Mouse (Mus musculus): Measurements from ENCODE around the gene Col2a1.

The Col2a1 gene

DNA sequence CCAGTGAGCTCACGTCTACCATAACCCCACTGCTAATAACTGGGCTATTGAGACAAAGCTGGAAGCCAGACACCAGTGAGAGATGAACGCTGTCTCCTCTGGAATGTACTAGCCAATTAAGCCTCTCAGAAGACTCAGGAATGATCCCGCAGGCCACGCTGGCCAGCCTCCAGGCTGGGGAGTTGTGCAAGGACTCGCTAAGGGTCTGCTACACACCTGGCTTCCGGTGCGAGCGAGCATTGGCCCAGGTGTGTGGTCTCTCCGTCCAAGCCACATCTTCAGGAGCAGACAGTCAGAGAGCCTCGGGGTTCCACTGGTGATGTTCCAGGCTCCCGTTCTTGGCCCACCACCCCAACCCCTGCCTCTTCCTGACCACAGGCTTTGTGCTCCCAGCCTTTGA, 48.1 kb downstream of the Col2a1 start:
- DNase-seq, result no peak

DNA sequence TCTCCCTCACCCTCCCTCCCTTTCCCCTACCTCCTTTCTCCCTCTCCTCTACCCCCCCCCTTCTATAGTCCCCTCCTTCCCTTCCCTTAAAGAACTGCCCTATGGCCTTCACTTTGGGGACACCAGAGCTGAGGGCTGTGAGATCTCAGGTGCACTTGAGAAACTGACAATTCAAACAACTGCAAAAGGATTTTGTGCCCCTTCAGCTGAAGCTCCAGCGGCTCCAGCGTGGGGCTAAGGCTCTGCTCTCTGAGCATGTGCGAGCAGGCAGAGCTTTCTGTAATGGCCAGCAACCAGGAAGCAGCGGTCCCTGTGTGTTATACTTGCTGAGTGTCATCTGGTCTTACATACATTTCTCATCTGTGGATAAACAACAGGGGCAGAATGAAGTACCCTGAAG, 48.8 kb downstream of the Col2a1 start:
- DNase-seq, result no peak

DNA sequence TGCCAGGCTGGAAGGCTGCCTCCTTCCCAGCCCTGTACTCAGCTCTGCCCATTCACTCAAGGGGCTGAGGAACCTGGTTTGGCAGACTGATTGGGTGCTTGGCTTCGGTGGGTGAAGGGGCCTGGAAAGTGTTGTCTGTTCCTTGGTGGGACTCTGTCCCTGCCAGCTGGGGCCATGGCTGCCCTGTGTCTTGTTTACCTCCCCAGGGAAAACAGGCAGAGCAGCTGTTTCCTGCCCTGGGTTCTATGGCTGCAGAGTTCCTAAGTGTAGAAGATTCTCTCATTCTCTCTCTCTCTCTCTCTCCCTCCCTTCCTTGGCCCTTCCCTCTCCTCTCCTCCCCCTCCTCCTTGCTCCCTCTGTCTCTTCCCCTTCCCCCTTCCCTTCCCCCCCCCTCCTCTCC, 49.2 kb downstream of the Col2a1 start:
- DNase-seq, result no peak

DNA sequence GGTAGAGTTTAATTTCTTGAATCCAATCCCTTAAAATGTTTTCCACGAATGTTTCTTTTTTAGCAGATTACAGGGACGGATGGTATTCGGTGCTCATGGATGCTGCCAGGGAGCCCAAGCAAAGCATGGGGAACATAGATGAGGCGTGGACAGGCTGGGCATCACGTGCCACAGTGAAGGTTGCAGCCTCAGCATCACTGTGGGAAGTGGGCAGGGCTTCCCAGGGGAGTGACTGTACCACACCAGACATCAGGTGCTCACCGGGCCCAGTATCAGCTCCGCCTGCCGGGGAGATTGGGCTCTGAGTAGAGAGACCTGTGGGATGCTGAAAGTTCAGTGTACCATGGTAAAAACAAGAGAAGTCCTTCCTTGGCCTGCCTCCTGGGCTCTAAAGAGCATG, 49.8 kb downstream of the Col2a1 start:
- no peak for DNase-seq

DNA sequence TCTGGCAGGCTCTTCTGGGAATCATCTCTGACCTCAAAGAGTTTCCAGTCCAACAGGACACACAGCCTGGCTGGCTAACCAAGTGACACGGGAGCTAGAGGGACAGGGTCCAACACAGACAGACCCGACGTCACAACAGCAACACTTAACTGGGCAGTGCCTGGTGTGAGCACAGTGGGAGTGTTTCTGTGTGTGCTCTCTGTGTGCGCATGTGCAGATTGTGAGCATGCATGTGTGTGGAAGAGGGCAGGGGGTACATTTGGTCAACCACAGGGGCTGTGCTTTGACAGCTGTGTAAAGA, 51.7 kb downstream of the Col2a1 start:
- DNase-seq, result no peak

DNA sequence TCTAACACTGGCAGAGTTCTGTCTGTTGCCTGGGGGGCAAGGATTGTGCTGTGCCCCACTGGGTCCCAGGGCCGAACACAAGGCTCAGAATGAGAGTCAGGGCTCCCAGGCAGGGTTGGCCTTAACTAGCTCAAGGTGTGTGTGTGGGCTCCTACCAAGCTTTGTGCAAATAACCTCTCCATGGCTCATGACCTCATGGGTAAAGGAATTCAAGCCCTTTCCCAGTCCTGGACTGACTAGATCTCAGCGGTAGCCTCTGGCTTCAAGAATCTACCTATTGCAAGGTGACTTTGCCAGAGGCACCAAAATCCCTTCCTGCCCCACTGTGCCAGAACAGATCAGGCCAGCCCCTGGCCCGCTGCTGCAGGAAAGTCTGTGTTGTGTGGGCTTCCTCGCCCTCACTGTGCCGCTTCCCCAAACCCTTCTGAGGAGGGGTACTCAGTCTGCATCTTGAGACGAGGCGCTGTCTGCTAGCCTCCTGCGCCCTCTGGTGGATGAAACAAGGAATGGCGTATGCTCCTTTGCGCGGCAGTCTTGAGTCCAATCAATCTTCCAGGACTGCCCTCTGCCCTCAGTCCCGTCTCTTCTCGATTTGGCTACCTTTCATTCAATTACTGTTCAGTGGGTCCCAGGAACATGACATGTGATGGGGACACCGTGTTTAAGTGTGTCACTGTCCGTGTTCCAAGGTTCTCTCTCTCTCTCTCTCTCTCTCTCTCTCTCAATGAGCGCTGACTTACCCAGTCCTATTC, 52.2 kb downstream of the Col2a1 start:
- DNase-seq, result peak; percentile 55

DNA sequence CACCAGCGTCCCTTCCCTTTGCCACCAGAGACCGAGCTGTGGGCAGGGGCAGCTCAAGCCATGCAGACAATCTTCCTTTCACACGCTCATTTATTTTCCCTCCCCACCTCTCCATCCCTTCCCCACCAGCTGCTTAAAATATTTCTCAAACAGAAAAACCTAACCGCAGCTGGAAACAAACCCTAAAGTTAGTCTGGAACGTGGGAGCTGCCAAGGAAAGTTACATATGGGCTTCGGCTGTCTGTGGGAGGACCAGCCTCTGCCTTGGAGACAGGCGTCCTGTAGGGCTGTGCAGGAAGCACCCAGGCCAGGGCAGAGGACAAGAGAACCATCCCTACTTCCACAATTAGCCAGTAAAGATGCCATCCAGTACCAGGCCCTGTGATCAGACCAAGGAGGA, 54.3 kb downstream of the Col2a1 start:
- no peak for DNase-seq

DNA sequence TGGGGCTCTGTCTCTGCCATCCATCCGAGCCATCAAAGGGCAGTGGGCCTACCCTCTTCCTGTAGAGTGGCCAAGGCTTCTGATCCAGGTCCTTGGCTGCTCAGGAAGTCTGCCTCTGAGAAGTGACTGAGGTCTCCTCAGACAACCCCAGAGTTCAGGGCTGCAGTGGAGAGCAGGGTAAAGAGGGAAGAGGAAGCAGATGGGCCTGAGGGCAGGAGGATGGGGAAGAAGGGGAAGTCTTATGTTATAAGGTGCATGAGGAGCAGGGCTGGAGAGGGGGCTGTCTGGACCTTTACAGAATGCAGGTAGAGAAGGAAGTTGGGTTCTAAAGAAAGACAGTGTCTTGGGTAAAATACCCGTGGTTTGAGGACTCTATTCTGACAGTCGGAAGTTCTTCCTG, 54.8 kb downstream of the Col2a1 start:
- no peak for DNase-seq

DNA sequence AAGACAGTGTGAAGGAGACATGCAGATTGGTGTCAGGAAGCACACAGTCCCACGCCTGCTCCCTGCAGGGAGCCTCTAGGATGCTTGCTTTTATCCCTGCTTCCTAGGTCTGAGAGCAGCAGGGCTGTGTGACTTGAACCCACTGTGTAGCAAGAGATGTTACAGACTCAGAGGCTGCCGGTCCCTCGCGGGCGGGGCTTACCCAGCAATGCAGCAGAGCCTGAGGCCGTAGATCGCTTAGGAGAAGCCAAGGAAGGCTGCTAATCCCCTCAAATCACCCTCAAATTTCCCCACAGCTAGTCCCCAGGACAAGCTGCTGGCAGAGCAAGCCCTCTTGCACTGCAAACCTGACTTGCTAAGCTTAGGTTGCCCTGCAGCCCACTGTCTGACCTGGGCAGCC, 55.8 kb downstream of the Col2a1 start:
- DNase-seq, result no peak

DNA sequence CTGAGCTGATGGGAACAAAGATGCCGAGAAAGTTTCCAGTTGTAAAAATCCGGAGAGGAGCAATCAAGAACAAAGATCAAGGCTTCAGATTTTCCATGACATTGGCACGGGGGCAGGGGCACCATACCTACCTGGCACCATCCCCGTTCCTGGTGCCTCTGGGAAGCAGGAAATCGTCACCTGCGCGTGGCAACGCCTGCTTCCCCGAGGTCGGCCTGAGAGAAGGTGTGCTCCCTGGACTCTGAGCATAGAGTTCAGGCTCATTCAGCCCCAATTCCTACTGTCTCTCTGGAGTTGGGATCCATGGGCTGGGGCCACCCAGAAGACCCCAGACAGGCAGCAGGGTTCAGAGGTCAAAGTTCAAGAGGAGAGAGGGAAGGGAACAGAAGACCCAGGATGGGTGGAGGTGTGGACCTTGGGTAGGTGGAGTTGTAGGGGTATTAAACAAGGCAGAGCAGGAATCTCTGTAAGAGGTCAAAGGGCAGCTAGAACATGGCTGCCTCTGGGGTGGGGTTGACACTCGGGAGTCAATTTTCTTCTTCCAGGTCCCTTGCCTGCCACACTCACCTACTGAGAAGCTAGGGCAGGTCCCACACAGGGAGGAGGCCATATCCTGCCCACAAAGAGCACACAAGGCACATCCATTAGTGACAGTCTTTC, 58.7 kb downstream of the Col2a1 start:
- DNase-seq, result no peak

DNA sequence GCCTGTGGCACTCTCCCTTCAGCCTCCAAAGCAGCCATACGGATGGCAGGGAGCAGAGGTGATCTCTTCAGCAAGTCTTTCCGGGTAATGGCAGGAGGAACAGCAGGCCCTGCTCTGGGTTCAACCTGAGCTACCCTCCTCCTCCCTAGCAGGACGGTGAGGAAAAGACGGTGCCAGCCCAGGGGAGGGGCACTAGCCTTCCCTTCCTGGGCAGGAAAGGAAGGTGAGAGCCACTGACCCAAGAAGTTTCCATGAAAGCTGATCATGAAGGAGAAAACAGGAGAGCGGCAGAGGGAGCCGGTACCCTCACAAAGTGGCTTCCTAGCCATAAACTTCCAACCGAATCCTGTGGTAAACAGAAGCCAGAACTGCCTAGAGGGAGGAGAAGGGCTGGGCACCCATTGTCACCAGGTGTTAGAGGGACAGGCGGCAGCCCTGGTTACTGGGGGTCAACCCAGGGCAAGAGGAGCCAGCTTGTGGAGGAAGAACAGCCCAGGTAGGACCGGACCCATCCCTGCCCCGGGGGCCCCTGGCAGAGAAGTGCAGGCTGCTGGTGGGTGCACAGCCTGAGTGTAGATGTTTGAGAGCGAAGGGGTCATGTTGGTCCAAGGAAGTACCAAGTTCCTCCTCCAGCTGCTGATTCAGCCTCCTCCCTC, 59.4 kb downstream of the Col2a1 start:
- no peak for DNase-seq

DNA sequence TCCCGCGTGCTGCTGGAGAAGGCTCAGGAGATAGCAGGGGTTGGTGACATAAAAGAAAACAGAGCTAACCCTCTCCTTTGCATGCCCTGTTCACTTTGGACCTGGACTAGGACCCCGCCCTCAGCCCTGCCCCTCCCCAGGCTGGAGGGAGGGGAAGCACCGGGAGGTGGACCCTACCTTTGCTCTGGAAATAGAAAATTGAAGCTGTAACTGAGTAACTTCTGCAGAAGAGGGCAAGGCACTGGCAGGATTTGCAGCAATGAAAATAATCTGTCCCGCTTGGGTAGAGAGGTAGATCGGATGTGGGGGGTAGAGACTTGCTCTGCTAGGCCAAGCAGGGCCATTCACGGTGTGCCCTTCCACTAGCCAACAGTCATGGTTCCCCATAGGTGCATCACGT, 61.1 kb downstream of the Col2a1 start:
- no peak for DNase-seq

DNA sequence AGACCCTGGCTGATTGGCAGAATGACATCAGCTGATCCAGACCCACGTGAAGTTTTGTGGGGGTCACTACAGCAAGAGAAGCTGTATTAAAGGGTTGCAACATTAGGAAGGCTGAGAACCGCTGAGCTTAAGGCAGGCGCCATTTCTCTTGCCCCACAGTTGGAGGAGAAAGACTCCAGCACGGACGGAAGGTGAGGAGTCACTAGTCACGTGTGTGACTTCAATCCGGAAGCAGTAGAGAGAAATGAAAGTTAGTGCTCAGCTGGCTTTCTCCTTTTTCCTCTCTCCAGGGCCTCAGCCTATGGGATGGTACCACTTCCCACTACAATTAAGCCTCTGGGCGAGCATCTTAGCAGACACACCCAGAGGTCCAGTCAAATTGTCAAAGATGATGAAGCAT, 62.0 kb downstream of the Col2a1 start:
- no peak for DNase-seq

DNA sequence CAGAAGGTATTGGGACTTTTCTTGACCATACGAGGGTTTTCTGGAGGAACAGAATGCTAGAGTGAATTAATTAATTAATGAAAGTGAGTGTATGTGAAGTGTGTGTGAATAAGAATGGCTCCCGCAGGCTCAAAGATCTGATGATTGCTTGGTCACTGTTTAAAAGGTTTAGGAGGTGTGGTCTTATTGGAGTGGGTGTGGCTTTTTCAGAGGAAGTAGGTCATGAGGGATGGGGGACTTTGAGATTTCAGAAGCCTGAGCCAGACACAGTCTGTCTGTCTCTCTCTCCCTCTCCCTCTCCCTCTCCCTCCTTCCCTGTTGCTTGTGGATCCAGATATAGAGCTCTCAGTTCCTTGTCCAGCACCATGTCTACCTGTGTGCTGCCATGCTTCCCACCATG, 63.2 kb downstream of the Col2a1 start:
- no peak for DNase-seq

DNA sequence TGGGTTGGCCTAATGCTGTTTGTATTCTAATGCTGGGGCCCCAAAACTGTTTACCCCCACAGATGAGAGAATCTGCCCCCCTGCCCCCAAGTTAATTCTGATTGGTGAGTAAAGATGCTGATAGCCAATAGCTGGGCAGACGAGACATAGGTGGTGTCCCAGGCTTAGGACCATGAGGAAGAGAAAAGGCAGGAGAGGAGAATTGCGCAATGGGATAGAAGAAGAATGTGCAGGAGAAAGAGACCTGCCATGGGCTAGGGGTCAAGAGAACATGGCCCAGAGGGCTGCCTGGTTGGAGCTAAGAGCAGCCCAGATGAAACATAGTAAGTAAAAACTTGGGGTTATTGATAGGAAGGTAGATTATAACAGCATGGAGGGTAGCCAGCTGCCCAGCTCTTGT, 64.4 kb downstream of the Col2a1 start:
- DNase-seq, result no peak

DNA sequence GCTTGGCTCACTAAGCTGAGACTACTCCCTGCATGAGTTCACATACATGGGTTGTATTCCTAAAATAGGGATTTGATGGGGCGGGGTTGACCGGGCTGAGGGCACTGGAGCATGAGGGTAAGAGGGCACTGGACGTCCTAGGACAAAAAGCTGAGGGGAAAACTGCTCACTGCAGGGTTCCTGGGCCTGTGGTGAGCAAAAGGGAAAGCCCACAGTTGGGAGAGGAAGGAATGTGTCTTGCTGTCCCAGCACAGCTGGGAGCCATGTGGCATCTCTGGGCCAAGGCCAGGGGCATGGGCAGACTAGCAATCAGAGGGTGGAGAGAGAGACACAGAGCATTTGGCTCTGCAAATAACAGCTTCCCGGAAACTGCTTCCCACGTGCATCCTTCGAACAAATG, 65.9 kb downstream of the Col2a1 start:
- no peak for DNase-seq

DNA sequence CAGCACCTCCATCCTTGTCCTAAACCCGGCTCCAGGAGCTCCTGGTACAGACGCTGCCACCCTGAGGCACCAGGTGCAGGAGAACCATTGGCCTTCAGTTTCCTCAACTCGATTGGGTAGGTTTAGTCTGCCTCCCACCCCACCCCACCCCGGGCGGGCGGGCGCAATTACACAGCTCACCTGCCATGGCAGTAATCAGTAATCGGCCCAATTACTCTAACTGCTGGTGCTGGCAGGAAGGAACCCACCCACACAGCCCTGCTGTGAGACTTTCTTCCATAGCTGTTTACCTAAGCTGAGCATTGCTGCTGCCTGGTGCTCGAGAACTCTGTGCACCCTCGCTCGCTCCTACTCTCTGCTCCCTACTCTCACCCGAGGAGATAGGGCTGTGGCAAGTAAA, 72.1 kb downstream of the Col2a1 start:
- DNase-seq, result no peak

DNA sequence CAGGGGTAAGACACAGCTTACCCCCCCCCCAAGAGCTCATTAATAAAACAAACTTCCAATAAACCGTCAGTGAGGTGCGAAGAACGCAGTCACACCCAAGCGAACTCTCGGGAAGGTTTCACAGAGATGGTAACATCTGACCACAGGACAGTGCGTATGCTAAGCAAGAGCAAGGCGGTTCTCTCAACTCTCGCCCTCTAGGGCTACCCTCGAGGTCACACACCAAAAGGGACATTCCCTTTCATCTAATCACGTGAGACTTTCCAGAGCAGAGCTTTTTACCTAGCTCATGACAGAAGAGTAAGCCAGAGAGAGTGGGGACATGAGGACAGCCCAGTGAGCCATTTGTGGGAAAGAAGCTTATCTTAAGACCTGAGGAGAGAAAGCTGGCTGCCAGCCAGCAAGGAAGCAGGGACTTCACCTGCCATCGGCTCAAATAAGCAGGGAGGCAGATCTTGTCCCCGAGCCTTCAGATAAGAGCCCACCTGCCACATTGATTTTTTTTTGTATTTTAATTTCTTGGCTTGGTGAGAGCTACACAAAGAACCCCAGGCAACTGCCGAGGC, 75.2 kb downstream of the Col2a1 start:
- no peak for DNase-seq

DNA sequence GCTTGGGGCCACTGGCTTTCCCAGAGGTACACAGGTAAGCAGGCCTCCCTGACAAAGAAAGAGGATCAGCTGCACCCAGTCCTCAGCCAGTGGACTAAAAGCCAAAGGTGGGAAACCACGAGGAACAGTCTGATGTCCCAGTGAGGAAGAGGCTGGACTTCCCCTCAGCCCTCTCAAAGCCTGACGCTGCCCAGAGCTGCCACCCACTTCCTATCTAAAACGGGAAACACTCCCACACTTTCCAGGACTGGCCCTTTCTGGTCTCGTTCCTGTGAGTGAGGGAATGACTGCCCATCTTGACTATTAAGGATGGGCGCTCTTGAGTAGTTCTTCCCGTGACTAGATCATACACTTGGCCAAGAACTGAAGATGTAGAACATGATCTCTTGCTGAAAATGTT, 76.7 kb downstream of the Col2a1 start:
- no peak for DNase-seq

DNA sequence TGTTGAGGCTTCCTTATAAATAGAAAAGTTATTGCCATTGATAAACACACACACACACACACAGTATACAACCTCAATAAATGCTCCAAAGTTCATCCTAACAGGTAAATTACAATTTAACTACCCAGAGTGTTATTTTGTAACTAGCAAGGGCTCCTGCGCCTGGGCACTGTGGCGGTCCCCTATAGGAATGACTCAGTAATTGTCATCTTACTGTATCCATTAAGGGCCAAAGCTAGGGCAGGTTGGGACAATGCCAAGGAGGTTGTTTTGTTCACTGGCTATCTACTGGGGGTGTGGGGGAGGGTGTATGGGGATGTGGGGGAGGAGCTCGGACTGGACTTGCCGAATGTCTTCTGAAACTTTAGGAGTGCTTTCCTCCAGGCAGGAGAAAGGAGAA, 77.5 kb downstream of the Col2a1 start:
- DNase-seq, result no peak

Data from cerebellum, adult 8-10 months (tissue).